Mouse (Mus musculus) gastrocnemius, postnatal 4 days (tissue): ENCODE results near the gene Asap2. TPM values are rescaled to one million over a fixed set of nuclear protein-coding genes. Genes with fewer than 3 reads are reported as not detected.

Experiments
- DNase-seq, 2 experiments: peaks; one replicate each; pipeline ENCODE4 v3.0.0; 2021 to 2022; ENCODE audit warnings: low spot score in 2 of 2, mixed read lengths in 2 of 2
- total RNA-seq, 2 experiments: library from RNA; stranded (reverse); gene quantifications; 2 replicates each; pipeline ENCODE4 v1.2.3; 2021

Gene Asap2
- total RNA-seq, 2 experiments from 2014 or later, result 15.8 TPM

GRCm38 (mm10) chr12:21132537-21132936, 142.3 kb downstream of the Asap2 start:
- no peak for DNase-seq

DNA sequence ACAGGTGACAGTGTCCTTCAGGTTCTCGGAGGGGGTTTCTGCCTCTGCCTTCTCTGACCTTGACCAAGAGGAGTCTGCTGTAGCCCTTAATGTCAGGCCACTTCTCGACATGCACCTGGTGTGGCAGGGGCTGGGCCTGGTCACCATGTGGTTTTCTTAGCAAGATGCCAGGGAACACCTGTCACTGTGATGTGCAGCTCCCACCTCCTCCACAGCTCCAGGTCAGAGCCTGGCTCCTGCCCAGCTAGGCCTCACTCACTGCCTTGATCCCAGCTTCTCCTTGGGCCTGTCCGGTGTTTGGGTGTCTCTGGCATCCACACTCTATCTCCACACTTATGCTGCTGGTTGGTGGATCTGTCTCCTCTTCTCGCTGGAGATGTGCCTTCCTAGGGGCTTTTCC, 142.8 kb downstream of the Asap2 start:
- no peak for DNase-seq

- DNase-seq, result no peak
Observed at GRCm38 (mm10) chr12:21133972-21134859, 144.0 kb downstream of the Asap2 start.

DNA sequence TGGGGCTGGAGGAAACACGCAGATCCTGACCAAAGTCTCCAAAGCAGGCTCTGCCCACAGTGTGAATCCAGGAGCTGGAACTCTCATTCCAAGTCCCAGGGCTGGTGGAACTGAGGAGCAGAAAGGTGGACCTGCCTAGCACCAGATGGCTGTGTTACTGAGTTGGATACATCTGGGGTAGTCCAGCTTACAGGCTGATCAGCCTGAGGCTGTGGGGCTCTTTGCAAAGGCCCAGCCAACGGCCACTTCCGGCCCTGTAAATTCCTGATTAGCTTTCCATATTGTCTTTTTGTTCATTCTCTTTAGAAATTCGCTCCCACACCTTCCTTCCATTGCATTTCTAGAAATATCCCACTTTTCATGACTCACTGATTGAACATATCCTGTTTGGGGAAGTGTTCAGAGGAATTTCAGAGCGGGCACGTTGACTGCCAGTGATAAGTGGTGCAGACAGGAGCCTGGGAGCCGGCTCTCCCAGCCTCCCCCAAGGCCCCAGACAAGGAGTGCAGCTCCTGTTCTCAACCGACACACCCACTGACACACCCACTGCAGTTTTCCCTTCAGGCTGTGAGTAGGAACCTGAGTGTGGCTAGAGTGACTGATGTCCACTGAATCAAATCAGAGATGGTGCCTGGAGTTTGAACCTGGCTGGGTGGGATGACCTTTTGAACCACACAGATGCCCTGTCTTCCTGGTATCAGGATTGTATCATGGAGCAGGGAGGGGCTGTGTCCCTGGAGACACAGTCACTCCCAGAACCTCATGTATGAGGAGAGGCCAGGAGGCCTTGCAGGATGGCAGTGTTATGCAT, 145.6 kb downstream of the Asap2 start:
- DNase-seq, result no peak

DNA sequence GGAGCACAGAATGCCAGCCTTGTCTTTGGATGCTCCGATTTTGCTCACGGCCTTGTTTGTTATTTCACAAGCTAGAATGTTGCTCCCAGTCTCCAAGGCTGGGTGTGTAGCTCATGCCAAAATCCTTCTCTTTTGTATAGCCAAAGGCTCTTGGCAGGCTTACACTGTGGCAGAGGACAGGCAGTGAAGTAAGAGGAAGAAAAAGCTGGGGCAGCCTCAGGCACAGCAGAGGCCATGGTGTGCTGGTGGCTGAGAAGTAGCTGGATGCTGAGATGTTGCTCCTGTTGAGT, 146.1 kb downstream of the Asap2 start:
- DNase-seq, result no peak

DNA sequence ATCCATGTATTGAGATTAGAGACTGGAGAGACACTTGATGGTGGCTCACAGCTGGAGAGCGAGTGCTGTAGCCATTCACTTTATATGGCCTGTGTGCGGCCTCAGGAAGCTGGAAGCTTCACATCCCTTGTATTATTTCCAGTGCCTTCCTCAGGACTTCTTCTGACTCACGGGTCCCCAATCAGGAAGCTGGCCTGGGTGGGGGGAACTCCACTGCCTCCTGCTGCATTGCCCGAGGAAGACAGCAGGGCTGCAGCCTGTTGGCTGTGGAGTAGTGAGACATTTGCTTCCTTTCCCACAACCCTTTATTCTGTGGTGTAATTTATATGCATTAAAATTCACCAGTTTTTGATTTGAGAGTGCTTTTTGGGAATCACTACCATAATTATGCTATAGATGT, 149.3 kb downstream of the Asap2 start:
- DNase-seq, result no peak

DNA sequence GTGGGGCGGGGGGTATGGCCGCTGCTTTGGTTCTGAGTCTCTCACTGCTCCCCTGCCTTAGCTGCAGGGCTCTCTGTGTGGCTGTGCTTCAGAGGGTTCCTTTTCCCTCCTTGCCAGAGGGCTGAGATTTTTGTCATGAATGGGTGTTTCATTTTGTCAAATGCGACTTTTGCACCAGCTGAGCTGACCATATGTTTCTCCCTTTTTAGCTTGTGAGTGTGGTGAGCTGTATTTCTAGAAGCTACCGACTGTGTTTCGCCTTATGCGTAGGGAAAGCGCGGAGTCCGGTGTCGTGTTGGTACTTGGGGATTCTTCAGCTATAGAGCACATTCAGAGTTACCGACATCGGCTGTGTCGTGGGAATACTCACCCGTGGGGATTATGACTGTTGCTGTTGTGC, 149.9 kb downstream of the Asap2 start:
- DNase-seq, result no peak

DNA sequence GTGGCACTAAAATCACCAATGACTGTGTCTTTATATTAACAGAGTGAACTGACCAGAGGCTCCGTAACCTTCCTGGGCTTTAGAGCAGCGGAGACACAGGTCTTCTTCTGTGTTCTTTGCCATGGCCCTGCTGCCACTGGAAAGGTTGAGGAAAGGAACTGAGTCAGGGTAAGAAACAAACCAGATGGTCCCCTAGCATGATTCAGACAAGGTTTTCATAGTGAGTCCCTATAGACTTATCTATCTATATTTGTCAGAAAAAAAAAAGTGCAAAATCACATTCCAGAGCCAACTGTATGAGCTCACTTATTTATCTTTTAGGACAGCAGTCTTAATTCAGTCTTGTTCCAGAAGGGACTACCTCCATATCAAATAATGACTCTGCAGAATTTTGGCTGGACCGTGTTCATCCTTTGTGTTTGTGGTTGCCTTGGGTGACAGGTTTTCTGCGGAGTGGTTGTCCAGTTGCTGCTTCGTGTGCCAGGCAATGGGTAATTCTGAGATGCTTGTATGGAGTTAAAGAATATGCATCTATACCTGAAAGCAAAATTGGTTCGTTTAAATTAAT, 150.6 kb downstream of the Asap2 start:
- no peak for DNase-seq

DNA sequence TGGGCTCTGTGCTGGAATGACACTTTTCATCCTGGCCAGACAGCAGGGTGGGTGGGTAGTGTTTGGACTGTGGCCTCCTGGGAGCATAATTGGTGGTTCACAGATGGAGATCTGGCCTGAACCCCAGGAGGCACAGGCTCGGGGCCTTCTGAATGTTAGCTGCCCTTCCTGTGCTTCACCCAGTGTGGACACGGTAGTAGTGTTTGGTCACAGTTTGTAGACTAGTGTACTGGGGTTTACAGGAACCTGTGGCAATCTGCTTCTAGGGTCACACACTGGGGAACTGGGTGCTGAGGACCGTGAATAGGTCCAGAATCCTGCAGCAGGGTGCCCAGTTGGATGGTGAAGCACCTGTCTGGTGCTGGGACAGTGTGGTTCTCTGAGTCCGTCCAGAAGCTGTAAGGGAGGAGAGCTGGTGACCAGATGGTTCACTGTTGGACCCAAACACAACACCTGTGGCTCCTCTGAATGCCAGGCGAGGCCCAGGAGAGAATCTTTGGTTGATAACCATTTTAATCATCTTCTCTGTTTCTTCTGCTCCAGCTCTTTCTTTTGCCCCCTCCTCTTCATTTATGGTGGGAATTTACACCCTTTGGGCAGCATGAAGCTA, 151.5 kb downstream of the Asap2 start:
- no peak for DNase-seq

- DNase-seq, result no peak
Observed at GRCm38 (mm10) chr12:21142489-21143254, 152.4 kb downstream of the Asap2 start.

DNA sequence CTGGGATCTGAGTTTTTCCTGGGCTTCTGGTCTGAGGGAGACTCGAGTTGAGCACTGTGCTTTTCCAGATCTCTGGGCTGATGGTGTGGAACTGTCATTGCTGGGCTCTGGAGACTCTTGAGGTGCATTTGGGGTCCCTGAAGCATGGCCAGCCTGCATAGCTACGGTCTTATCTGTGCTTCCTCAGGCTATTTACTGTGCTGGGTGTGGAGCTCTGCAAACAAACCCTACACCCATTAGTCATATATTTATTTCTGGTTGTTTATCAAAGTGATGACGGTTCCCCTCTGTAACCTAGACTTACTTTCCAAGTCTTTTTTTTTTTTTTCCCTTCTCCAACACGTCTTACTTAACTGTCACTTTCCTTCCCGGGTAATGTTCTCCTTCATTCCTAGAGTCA, 154.3 kb downstream of the Asap2 start:
- no peak for DNase-seq

DNA sequence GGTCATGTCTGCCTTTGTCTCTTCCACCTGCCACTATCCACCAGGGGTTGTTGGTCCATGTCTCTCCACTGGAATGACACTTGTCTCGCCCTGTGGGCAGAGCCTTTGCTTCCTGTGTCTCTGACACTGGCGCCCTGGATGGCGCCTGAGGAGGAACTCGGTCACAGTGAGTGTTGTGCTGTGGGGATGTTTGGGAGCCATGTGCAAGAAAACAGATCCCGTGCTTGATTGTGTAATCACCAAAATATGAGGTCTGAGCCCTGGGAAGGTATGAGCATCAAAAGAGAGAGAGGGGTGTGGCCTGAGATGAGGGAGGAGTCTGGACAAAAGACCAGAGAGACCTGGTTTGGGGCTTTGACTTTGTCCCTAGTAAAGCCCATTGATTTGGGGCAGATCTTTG, 154.8 kb downstream of the Asap2 start:
- no peak for DNase-seq

DNA sequence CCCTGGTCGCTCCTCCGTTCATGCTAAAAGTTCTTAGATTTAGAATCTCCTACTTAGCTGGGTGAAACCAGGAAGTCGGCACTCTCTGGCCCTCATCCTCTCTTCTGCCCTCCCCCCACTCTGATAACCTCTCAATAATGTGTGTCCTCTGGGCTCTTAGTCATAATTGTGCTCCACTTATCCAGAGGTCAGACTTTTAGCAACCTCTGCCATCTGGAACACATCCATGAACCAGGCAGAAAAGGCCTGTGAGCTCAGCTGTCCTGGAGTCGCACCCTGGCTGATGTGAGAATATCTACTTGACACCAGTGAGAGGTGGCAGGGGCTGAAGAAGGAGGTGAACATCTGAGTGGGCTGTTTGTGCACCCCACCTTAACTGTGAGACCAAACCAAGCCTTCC, 156.6 kb downstream of the Asap2 start:
- DNase-seq, result no peak

DNA sequence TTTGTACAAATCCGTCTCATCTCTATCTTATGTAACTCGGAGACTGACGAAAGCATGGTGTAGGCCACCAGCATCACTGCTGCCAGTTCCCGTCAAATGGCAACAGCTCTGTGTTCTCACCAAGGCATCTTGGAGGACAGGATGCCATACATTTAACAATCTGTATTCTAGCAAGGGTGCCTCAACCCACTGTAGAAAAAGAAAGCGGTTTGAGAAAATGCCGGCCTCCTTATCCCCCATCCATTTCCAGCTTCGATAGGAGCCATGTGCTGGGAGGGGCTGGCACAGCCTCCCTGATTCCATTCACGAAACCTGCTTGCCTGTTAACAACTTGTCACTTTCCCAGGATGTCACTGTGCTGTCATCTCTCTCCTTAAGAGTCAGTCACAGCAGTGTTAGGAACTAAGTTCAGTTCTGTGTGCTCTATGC, 163.0 kb downstream of the Asap2 start:
- DNase-seq, result no peak

- DNase-seq, result no peak
Observed at GRCm38 (mm10) chr12:21155062-21155461, 164.8 kb downstream of the Asap2 start.

- DNase-seq, result no peak
Observed at GRCm38 (mm10) chr12:21159304-21159703, 169.0 kb downstream of the Asap2 start.

GRCm38 (mm10) chr12:21160327-21160828, 170.1 kb downstream of the Asap2 start:
- no peak for DNase-seq

DNA sequence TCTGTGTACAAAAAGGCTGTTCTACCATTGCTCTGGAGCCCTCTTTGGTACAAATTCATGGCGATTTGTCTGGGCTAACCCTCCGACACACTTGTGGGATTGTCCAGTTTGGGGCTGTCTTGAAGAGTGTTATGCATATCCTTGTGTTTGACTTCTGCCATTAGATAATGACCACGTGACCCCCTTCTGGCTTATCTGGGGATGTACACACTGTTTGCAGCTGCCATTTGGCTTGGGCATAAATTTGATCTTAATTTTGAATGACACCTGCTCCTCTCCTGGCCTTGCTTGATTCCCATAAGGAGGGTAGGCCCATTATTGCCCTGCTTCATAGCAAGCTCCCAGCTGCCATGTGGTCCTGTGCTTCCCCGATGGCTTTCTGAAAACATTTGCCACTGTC, 171.6 kb downstream of the Asap2 start:
- no peak for DNase-seq

DNA sequence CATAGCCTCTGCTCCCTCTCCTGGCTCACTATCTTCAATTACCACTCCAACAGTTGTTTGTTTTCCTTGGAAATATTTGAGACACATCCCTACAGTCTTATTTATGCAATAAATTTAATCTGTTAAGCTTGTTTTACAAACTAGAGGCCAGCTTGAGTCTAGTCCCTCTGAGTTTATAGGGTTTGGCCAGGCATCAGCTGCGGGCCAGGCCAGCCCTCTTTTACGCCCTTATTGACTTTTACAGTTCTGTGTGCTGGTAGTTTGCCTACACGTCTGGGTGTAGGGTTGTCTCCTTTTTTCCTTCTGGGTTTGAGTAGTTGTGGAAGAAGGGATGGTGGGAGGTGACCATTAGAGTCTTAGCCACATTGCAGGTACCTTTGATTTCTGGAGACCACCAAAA, 173.4 kb downstream of the Asap2 start:
- DNase-seq, result no peak

DNA sequence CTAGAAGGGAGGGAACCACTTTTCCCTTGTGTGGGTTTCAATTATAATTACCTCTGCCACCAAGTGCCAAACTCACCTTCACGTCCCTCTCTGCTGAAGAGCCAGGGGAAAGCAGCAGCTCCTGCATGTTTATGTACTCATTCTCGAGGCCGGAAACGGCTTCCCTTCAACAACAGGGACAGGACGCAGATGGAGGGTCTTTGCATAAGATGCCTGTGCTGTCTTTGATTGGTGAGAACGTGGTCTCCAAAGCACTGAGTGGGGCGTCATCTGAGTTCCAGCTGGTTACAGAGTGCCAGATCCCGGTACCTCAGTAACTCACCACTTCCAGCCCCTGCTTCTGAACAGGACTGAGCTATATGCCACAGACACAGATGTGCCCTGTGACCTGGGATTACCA, 174.0 kb downstream of the Asap2 start:
- DNase-seq, result no peak

GRCm38 (mm10) chr12:21165157-21165556, 174.9 kb downstream of the Asap2 start:
- DNase-seq, result no peak
